Mouse (Mus musculus): ENCODE data around the gene Cabin1. TPM values are rescaled to one million over a fixed set of nuclear protein-coding genes. Genes with fewer than 3 reads are reported as not detected.
A peak's percentile ranks its signal among the peaks of the same experiment; 100 is the strongest.

Cabin1 gene
- total and polyA plus RNA-seq, 3 experiments, result 27.2 to 115 (median 54.9) TPM

- TF ChIP-seq TBP (IDR thresholded peaks at IDR 0.05; ENCODE audit: low read depth, low read length) (0 out of 2 replicates have a peak, but pooled peaks have one; percentile 20), SIN3A (IDR thresholded peaks at IDR 0.05; ENCODE audit: low read length) (peak; percentile 52), ELF1 (IDR thresholded peaks at IDR 0.05; ENCODE audit: low read depth, low read length) (peak; percentile 39; the same call in 1 of the 2 replicates), KAT2A (conservative IDR thresholded peaks at IDR 0.05; ENCODE audit: low read depth, low read length) (no peak), BHLHE40 (IDR thresholded peaks at IDR 0.05; ENCODE audit: borderline replicate concordance, low read depth, low read length) (0 out of 2 replicates have a peak, but pooled peaks have one; percentile 57), RAD21 (IDR thresholded peaks at IDR 0.05; ENCODE audit: low read depth, low read length) (peak; percentile 83), ZNF384 (IDR thresholded peaks at IDR 0.05; ENCODE audit: low read depth, low read length) (peak; percentile 84), UBTF (IDR thresholded peaks at IDR 0.05; ENCODE audit: borderline replicate concordance, insufficient read depth, low read depth, low read length) (no peak), USF1 (IDR thresholded peaks at IDR 0.05; ENCODE audit: low read depth, low read length) (no peak; the same call in 1 of the 2 replicates), SMC3 (IDR thresholded peaks at IDR 0.05; ENCODE audit: low read depth, low read length) (peak; percentile 99), NELFE (IDR thresholded peaks at IDR 0.05; ENCODE audit: low read depth, low read length) (no peak), MXI1 (IDR thresholded peaks at IDR 0.05; ENCODE audit: low read depth, low read length) (0 out of 2 replicates have a peak, but pooled peaks have one; percentile 27), EP300 (IDR thresholded peaks at IDR 0.05; ENCODE audit: low read depth in 1 of 2, low read length in 2 of 2) (no peak), MAX (IDR thresholded peaks at IDR 0.05; ENCODE audit: low read length) (no peak), USF2 (IDR thresholded peaks at IDR 0.05; ENCODE audit: borderline replicate concordance in 1 of 2, insufficient read depth in 1 of 2, low read depth in 1 of 2, low read length in 2 of 2) (no peak), POLR2AphosphoS2 (IDR thresholded peaks at IDR 0.05; ENCODE audit: low read length) (no peak), POLR2A (IDR thresholded peaks at IDR 0.05; ENCODE audit: control insufficient read depth in 1 of 2, insufficient read depth in 1 of 2, low read depth in 1 of 2, low read length in 2 of 2, poor library complexity in 1 of 2) (no peak), GATA1 (IDR thresholded peaks at IDR 0.05; ENCODE audit: low read depth, low read length) (no peak), CHD2 (IDR thresholded peaks at IDR 0.05; ENCODE audit: low read length) (no peak)
Measured at GRCm38 (mm10) chr10:75635693-75636055, 128.5 kb downstream of the Cabin1 start (continued).

DNA sequence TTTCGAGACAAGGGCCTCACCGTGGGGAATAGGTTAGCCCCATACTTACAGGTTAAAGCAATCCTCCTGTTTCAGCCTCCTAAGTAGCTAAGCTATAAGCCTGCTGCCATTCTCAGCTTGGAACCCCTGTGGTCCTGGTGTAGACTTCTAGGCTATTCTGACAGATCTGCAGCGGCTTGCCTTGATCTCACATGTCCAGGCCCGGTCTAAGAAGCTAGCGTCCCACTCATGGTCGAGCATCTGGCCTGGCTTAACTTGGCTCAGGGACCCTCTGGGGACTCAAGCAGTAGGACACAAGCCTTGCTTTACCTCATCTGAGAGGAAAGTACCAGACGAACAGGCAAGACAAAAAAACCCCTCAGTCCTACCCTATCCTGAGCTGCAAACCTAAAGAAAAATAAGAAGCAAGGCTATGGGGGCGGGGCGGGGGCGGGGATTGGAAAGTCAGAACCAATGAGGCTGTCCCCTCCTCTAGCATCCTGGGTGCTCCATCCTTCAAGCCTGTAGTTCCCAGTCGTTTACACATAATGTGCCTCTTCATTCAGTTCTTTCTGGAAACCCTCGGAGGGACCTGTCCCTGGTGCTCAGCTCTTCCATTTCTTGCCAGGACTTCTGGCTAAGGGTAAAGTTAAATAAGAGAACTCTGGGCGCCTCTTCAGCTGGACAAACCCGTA, 129.0 kb downstream of the Cabin1 start:
- Histone ChIP-seq H3K27me3 (ENCODE audit: control insufficient read depth in 1 of 2, insufficient read depth in 2 of 2, low read length in 2 of 2) (no peaks in the 10 kb centered on the region; a peak in 1 of 4 replicates), H3K9me3 (replicated peaks; ENCODE audit: insufficient read depth, low read length) (no peaks in the 10 kb centered on the region), H3K9ac (ENCODE audit: control insufficient read depth, low read depth, low read length, poor library complexity, severe bottlenecking) (no peak overlapping the region), H3K36me3 (ENCODE audit: control insufficient read depth in 1 of 2, insufficient read depth in 2 of 2, low read length in 2 of 2) (no peaks in the 10 kb centered on the region), H3K79me2 (ENCODE audit: control insufficient read depth, insufficient read depth, low read length, poor library complexity) (no peaks in the 10 kb centered on the region), H3K4me1 (ENCODE audit: control insufficient read depth in 1 of 2, insufficient read depth in 2 of 2, low read length in 2 of 2) (no peaks in the 10 kb centered on the region), H3K27ac (ENCODE audit: control insufficient read depth, low read depth, low read length) (no peak overlapping the region), H3K4me3 (ENCODE audit: control insufficient read depth in 1 of 2, insufficient read depth in 1 of 2, low read depth in 2 of 2, low read length in 2 of 2) (no peak overlapping the region)
- no peak for TF ChIP-seq RAD21 (IDR thresholded peaks at IDR 0.05; ENCODE audit: low read depth, low read length)
- TF ChIP-seq USF1 (IDR thresholded peaks at IDR 0.05; ENCODE audit: low read depth, low read length), result no peak
- no peak for TF ChIP-seq JUND (IDR thresholded peaks at IDR 0.05; ENCODE audit: low read depth, low read length)
- no peak for TF ChIP-seq POLR2AphosphoS5 (IDR thresholded peaks at IDR 0.05; ENCODE audit: borderline replicate concordance, low read depth, low read length)
- TF ChIP-seq BHLHE40 (IDR thresholded peaks at IDR 0.05; ENCODE audit: borderline replicate concordance, low read depth, low read length), result no peak
- TF ChIP-seq ELF1 (IDR thresholded peaks at IDR 0.05; ENCODE audit: low read depth, low read length), result no peak
- TF ChIP-seq GABPA (IDR thresholded peaks at IDR 0.05; ENCODE audit: low read depth, low read length), result no peak
- DNase-seq (ENCODE audit: low read depth, low spot score), result no peak
